Mouse (Mus musculus): ENCODE measurements around the gene Gm26741.

Gm26741 gene

DNA sequence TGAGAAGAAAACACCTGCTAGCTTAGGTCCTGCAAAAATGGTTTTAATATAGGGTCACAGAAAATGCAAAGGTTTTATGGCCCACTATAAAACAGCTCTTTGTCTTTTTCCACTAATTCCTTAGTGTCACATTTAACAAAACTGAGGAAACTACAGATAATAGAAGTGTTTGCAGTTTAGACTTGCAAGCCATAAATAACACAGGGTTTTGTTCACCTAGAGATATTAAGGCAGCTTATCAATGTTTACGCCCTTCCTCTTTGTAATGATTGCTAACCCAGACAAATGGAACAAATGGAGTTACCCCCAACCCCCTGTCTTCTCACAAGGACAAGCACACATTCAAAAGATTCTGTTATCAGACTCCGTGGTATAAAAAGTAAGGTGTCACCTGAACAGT, 32.6 kb downstream of the Gm26741 start:
- no peak for DNase-seq

DNA sequence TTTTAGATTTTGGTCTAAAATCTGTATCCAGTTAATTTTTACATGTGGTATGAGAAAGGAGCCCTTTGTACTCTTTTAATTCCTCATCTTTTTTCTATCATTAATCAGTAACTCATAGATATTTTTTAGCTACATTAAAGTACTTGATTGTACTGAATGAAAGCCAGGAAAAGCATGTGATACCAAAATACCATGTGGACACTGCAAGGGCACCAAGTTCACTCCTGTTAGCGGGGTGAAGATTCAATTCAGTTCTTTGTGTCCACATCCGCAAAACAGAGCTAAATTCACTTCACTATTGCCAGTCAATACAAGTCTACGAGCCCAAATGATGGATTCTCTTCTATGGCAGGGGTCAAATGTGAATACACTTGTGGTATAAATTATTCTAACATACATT, 38.1 kb downstream of the Gm26741 start:
- DNase-seq = peak; percentile 91

DNA sequence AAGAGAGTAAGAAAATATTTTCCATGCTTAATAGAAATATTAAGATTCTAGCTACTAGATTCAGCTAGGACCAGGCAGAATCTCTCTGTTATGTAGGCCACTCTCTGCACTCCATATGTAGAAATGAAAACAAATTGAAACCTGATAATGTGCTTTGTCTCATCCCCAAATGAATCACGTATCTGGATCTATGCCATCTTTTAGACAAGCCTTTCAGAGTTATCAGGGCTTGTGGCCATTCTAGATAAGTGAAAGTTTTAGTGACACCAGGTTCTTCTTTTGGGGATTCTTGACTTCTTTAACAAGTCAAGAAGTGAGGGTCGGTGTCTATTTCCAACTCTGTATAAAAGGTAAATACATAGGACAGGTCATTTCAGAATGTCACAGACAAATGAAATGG, 40.1 kb downstream of the Gm26741 start:
- no peak for DNase-seq

DNA sequence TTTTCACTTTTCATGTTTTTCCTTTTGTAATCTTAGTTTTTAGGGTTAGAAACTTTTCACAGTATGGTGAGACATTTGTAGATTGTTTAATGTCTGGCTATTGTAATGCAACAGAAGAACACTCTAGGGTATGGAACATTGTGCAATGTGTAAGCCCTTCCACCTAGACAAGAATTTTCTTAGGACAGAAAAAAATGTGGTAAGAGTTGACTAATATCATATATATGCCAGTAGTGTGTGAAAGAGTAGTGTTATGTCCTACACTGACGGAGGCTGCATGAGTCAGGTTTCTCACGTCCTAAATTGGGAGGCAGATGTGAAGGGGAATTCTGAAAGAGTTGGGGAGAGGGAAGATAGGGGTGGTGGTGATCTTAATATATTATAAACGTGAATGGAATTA, 41.2 kb downstream of the Gm26741 start:
- no peak for DNase-seq

DNA sequence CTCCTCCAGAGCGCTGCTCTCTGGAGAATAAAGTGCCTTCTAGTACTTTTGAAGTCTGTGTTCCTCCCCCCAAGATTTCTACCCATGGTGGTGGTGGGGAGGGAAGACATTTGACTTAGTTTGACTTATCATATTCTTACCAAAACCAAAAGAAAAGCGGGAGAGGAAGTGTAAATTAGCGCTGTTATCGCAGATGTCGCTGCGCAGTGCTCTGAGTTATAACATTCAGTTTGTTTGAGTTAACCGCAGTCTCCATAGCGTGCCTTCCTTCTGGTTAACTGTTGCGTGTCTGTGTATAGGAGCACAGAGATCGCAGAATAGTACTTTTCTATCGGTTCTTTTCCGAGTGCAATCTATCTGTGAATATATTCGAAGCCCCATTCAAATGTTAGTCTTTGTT, 46.6 kb downstream of the Gm26741 start:
- no peak for DNase-seq

DNA sequence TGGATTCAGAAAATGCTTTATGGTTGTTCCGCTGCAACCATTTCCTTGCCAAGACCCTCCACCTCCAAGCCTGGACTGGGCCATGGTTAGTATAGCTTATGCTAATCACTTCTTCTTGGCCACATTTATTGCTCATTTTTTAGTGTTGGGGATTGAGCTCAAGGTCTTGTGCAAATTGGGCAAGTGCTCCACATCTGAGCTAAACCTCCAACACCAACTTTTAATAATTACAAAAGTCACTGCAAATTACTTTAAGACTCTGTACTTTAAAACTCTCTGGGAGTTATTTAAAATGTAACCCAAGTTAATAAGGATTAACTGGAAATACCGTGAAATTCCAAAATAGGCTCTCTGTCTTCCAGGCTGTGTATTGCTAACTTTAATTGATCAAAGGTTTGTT, 49.0 kb downstream of the Gm26741 start:
- DNase-seq = peak; percentile 80
